Mouse (Mus musculus) myocyte (in vitro differentiated cells): ENCODE results near the gene Pgls. TPM values are rescaled to one million over a fixed set of nuclear protein-coding genes. Genes with fewer than 3 reads are reported as not detected.

Experiments
- H3K27me3 ChIP-seq: one replicate; pipeline ENCODE4 v1.6.1; 2011; ENCODE audit not compliant: control insufficient read depth, insufficient read depth, insufficient read length
- H3K36me3 ChIP-seq: one replicate; pipeline ENCODE4 v1.6.1; 2011; ENCODE audit not compliant: control insufficient read depth, insufficient read depth
- H3K4me2 ChIP-seq: one replicate; pipeline ENCODE4 v1.6.1; 2011; ENCODE audit warnings: low read depth, control low read depth
- H3K4me3 ChIP-seq: one replicate; pipeline ENCODE4 v1.5.1; 2011; ENCODE audit warnings: mild to moderate bottlenecking, control low read depth, moderate library complexity
- H3K79me2 ChIP-seq: one replicate; pipeline ENCODE4 v1.6.1; 2011; ENCODE audit not compliant: control insufficient read depth, insufficient read depth
- H3ac ChIP-seq: one replicate; pipeline ENCODE4 v1.6.1; 2011; ENCODE audit not compliant: control insufficient read depth, insufficient read length
- CEBPB ChIP-seq: IDR thresholded peaks from 2 replicates; pipeline ENCODE4 v1.6.1; 2011; ENCODE audit warnings: mild to moderate bottlenecking, moderate library complexity; ENCODE audit not compliant: poor library complexity, insufficient read depth, severe bottlenecking
- E2F4 ChIP-seq: IDR thresholded peaks from one replicate; pipeline ENCODE4 v1.6.1; 2011; ENCODE audit warnings: mild to moderate bottlenecking, control low read depth, moderate library complexity; ENCODE audit not compliant: insufficient read depth
- MAX ChIP-seq: IDR thresholded peaks from one replicate; pipeline ENCODE4 v1.6.1; 2011; ENCODE audit warnings: low read depth, mild to moderate bottlenecking, control low read depth
- MYOD1 ChIP-seq, 3 experiments: IDR thresholded peaks; one replicate each; pipeline ENCODE4 v1.6.1; 2011; ENCODE audit warnings: control low read depth in 2 of 3, low read depth in 2 of 3, mild to moderate bottlenecking in 2 of 3, moderate library complexity in 1 of 3; ENCODE audit not compliant: insufficient read length in 2 of 3, control insufficient read depth in 1 of 3
- MYOG ChIP-seq, 3 experiments: IDR thresholded peaks; one replicate each; pipeline ENCODE4 v1.6.1; 2011; ENCODE audit warnings: control low read depth in 2 of 3, low read depth in 2 of 3, mild to moderate bottlenecking in 2 of 3; ENCODE audit not compliant: insufficient read length in 2 of 3, control insufficient read depth in 1 of 3, insufficient read depth in 1 of 3
- POLR2A ChIP-seq: IDR thresholded peaks from one replicate; pipeline ENCODE4 v1.6.1; 2011; ENCODE audit warnings: low read depth, mild to moderate bottlenecking, control low read depth, moderate library complexity; ENCODE audit not compliant: insufficient read length
- POLR2AphosphoS2 ChIP-seq: IDR thresholded peaks from one replicate; pipeline ENCODE4 v1.6.1; 2011; ENCODE audit warnings: low read depth, control low read depth; ENCODE audit not compliant: insufficient read length
- REST ChIP-seq: IDR thresholded peaks from one replicate; pipeline ENCODE4 v1.6.1; 2011; ENCODE audit warnings: mild to moderate bottlenecking, control low read depth, moderate library complexity; ENCODE audit not compliant: insufficient read depth, insufficient read length
- SRF ChIP-seq: IDR thresholded peaks from one replicate; pipeline ENCODE4 v1.6.1; 2011; ENCODE audit warnings: low read depth; ENCODE audit not compliant: control insufficient read depth, insufficient read length
- TCF12 ChIP-seq: IDR thresholded peaks from one replicate; pipeline ENCODE4 v1.6.1; 2011; ENCODE audit warnings: mild to moderate bottlenecking, control low read depth; ENCODE audit not compliant: poor library complexity, insufficient read depth, severe bottlenecking
- TCF3 ChIP-seq: IDR thresholded peaks from one replicate; pipeline ENCODE4 v1.6.1; 2011; ENCODE audit warnings: low read depth, control low read depth; ENCODE audit not compliant: insufficient read length
- USF1 ChIP-seq: IDR thresholded peaks from one replicate; pipeline ENCODE4 v1.6.1; 2011; ENCODE audit warnings: low read depth, mild to moderate bottlenecking, control low read depth, moderate library complexity
- polyA plus RNA-seq: library from polyadenylated mRNA; unstranded; fragments of >200 nt; fragmentation: generic; extraction: Trizol; gene quantifications from one replicate; pipeline ENCODE4 v1.2.1, GENCODE M21; 2012; ENCODE audit warnings: missing spikeins

Gene Pgls
- polyA plus RNA-seq, 1 experiment = 248 TPM

DNA sequence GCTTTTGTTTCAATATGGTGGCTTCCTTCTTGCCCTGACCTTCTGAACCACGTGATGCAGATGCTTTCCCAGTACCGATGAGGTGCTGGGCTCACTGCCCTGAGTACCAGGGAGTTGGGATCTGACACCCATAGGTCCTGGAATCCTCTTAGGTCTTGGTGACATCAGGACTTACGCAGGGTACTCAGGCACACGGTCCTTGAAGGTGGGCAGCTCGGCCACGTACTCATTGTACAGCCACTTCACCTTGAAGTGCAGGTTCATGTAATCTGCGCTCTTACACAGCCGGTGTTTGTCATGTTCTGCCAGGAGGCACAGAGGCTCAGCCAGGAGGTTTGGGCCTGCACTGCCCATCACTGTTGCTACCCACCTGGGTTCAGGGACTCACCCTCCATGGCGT, 53.5 kb downstream of the Pgls start:
- no peak overlapping the region for H3K4me3 ChIP-seq

More for the DNA sequence above, 53.5 kb downstream of the Pgls start:
- H3K79me2 ChIP-seq = no peaks in the 10 kb centered on the region
- H3K27me3 ChIP-seq = peaks cover 6% of the 10 kb centered on the region
- no peaks in the 10 kb centered on the region for H3K36me3 ChIP-seq
- H3ac ChIP-seq = no peak overlapping the region
- H3K4me2 ChIP-seq = no peak overlapping the region
- TF ChIP-seq CEBPB (no peak), E2F4 (no peak), USF1 (no peak), MYOD1 (IDR thresholded peaks at IDR 0.05; ENCODE audit: control insufficient read depth in 1 of 3, insufficient read length in 2 of 3, low read depth in 2 of 3) (no peak), POLR2AphosphoS2 (no peak), SRF (no peak), TCF3 (no peak), REST (no peak), MAX (no peak), POLR2A (no peak), MYOG (IDR thresholded peaks at IDR 0.05; ENCODE audit: control insufficient read depth in 1 of 3, insufficient read depth in 1 of 3, insufficient read length in 2 of 3, low read depth in 2 of 3) (no peak), TCF12 (no peak)

Other genes starting within 250 kb of the Pgls start
- 180 TPM for gene Use1, start 225.3 kb upstream of the Pgls start, polyA plus RNA-seq
- 15.2 TPM for gene Ocel1, start 220.9 kb upstream of the Pgls start, polyA plus RNA-seq
- 62.3 TPM for gene Nr2f6, start 210.2 kb upstream of the Pgls start, polyA plus RNA-seq
- gene Ushbp1, start 196.4 kb upstream of the Pgls start, polyA plus RNA-seq = 0.02 TPM
- gene Babam1, start 195.3 kb upstream of the Pgls start, polyA plus RNA-seq = 108 TPM
- 1.3 TPM for gene Ankle1, start 186.2 kb upstream of the Pgls start, polyA plus RNA-seq
- 67.0 TPM for gene Abhd8, start 128.5 kb upstream of the Pgls start, polyA plus RNA-seq
- gene Mrpl34, start 127.2 kb upstream of the Pgls start, polyA plus RNA-seq = 79.0 TPM
- gene Dda1, start 123.0 kb upstream of the Pgls start, polyA plus RNA-seq = 117 TPM
- 27.5 TPM for gene Ano8, start 106.2 kb upstream of the Pgls start, polyA plus RNA-seq
- gene Gtpbp3, start 104.1 kb upstream of the Pgls start, polyA plus RNA-seq = 17.5 TPM
- 0.18 TPM for gene Plvap, start 80.4 kb upstream of the Pgls start, polyA plus RNA-seq
- 0.04 TPM for gene Ccdc194, start 66.5 kb upstream of the Pgls start, polyA plus RNA-seq
- 33.9 TPM for gene Bst2, start 54.7 kb upstream of the Pgls start, polyA plus RNA-seq
- 61.5 TPM for gene Mvb12a, start 49.3 kb upstream of the Pgls start, polyA plus RNA-seq
- 0.20 TPM for gene Tmem221, start 33.3 kb upstream of the Pgls start, polyA plus RNA-seq
- gene Nxnl1, start 25.6 kb upstream of the Pgls start, polyA plus RNA-seq = 0.04 TPM
- gene Slc27a1, start 23.3 kb upstream of the Pgls start, polyA plus RNA-seq = 33.9 TPM
- gene Fam129c, start 5.5 kb downstream of the Pgls start, polyA plus RNA-seq = 2.9 TPM
- 87.0 TPM for gene Colgalt1, start 18.8 kb downstream of the Pgls start, polyA plus RNA-seq
- gene Unc13a, start 79.6 kb downstream of the Pgls start, polyA plus RNA-seq = 4.6 TPM
- 1.5 TPM for gene Jak3, start 84.1 kb downstream of the Pgls start, polyA plus RNA-seq
- 0.13 TPM for gene Insl3, start 97.0 kb downstream of the Pgls start, polyA plus RNA-seq
- 0.01 TPM for gene B3gnt3, start 109.6 kb downstream of the Pgls start, polyA plus RNA-seq
- not detected for gene Fcho1, start 133.5 kb downstream of the Pgls start, polyA plus RNA-seq